Mouse (Mus musculus) forebrain, postnatal 0 days (tissue): ENCODE data around the gene Cyb561d2. TPM values are rescaled to one million over a fixed set of nuclear protein-coding genes. Genes with fewer than 3 reads are reported as not detected.
A peak's percentile ranks its signal among the peaks of the same experiment; 100 is the strongest.
"Not testable (repeated sequence)": the region's sequence is repeated elsewhere in the genome, so short reads cannot be mapped to it uniquely, and the experiment has no call there.

Experiments
- ATAC-seq: fragments of 200-750 bp; cut with Nextera tagmentation; 2 replicates; pipeline ENCODE4 v1.8.0; 2017; ENCODE audit warnings: mild to moderate bottlenecking, moderate library complexity
- DNase-seq: peaks from one replicate; pipeline ENCODE4 v3.0.0-alpha.2; 2015
- H3K27ac ChIP-seq: fragments of 300-500 bp; sonication (generic); 2 replicates; pipeline ENCODE4 v1.5.1; 2014; ENCODE audit warnings: low read depth, mild to moderate bottlenecking, antibody characterized with exemption, low read length, moderate library complexity, mixed read lengths
- H3K27me3 ChIP-seq: fragments of 300-500 bp; sonication (generic); 2 replicates; pipeline ENCODE4 v1.6.1; 2014; ENCODE audit warnings: mild to moderate bottlenecking, low read length, mixed read lengths; ENCODE audit not compliant: insufficient read depth
- H3K36me3 ChIP-seq: fragments of 300-500 bp; sonication (generic); 2 replicates; pipeline ENCODE4 v1.6.1; 2014; ENCODE audit warnings: mild to moderate bottlenecking, moderate library complexity; ENCODE audit not compliant: insufficient read depth
- H3K4me1 ChIP-seq: fragments of 300-500 bp; sonication (generic); 2 replicates; pipeline ENCODE4 v1.6.1; 2014; ENCODE audit warnings: antibody characterized with exemption; ENCODE audit not compliant: insufficient read depth
- H3K4me2 ChIP-seq: fragments of 300-500 bp; sonication (generic); 2 replicates; pipeline ENCODE4 v1.6.1; 2014; ENCODE audit warnings: low read depth, mild to moderate bottlenecking, moderate library complexity
- H3K4me3 ChIP-seq: fragments of 300-500 bp; sonication (generic); 2 replicates; pipeline ENCODE4 v1.5.1; 2014; ENCODE audit warnings: low read depth, low read length, mixed read lengths
- H3K9ac ChIP-seq: fragments of 300-500 bp; sonication (generic); 2 replicates; pipeline ENCODE4 v1.6.1; 2014; ENCODE audit warnings: mild to moderate bottlenecking
- H3K9me3 ChIP-seq: fragments of 300-500 bp; sonication (generic); 2 replicates; pipeline ENCODE4 v1.6.1; 2016; ENCODE audit warnings: low read length
- CTCF ChIP-seq: sonication (generic); IDR thresholded peaks from 2 replicates; pipeline ENCODE4 v1.5.1; 2016; ENCODE audit warnings: antibody characterized with exemption, control low read depth, low read depth
- WGBS: fragments of 180-500 bp; shearing (Covaris S2); extraction: QIAGEN DNeasy Blood & Tissue Kit; methylation state at CpG from one replicate; pipeline ENCODE4 v1.1.7; 2014; 5-methylcytosine and 5-hydroxymethylcytosine counted together
- polyA plus RNA-seq: library from polyadenylated mRNA; unstranded; fragments of >200 nt; fragmentation: Nextera tagmentation; extraction: Ambion mirVana; gene quantifications from 2 replicates; pipeline ENCODE4 v1.2.1, GENCODE M21; 2015
- total RNA-seq: library from RNA; depleted of rRNA; stranded (reverse); fragments of >200 nt; gene quantifications from 2 replicates; pipeline ENCODE4 v1.2.3, GENCODE M21; 2014

The Cyb561d2 gene
- total and polyA plus RNA-seq, 2 experiments from 2014 or later: 36.0 to 47.0 TPM

- Histone ChIP-seq H3K9me3 (no peaks in the 10 kb centered on the region), H3K27me3 (no peaks in the 10 kb centered on the region), H3K9ac (0 out of 2 replicates have a peak within 1 kb of the TSS, but pooled peaks have one; percentile 14), H3K27ac (peak within 1 kb of the TSS; percentile 35; the same call in 1 of the 2 replicates), H3K4me1 (peaks cover 6% of the 10 kb centered on the region; the same call in 1 of the 2 replicates), H3K4me2 (0 out of 2 replicates have a peak within 1 kb of the TSS, but pooled peaks have one; percentile 83), H3K4me3 (no peak within 1 kb of the TSS), H3K36me3 (peaks cover 14% of the 10 kb centered on the region)
- no peak for TF ChIP-seq CTCF
- WGBS: 79% methylated on average over 3 of the region's 3 CpGs
- ATAC-seq: no peak
- DNase-seq: no peak
Observed at GRCm38 (mm10) chr9:107578587-107578986, 36.6 kb upstream of the Cyb561d2 start, which contains the start of gene Naa80. TSS of gene Naa80 (plus strand) at chr9:107578887.

- 90% methylated on average over 10 of the region's 10 CpGs for WGBS
- no peak for ATAC-seq
Observed at GRCm38 (mm10) chr9:107577871-107578270, 35.9 kb upstream of the Cyb561d2 start.

GRCm38 (mm10) chr9:107576357-107577107, 34.5 kb upstream of the Cyb561d2 start, which contains the start of gene Hyal1:
TSS of gene Hyal1 (plus strand) at chr9:107576927.
- H3K9ac ChIP-seq: no peak within 1 kb of the TSS
- WGBS: 27% methylated on average over 16 of the region's 16 CpGs

More at GRCm38 (mm10) chr9:107577871-107578270, 35.9 kb upstream of the Cyb561d2 start:
- Histone ChIP-seq H3K27ac (no peak overlapping the region), H3K9me3 (no peaks in the 10 kb centered on the region), H3K4me2 (no peak overlapping the region), H3K4me3 (no peak overlapping the region), H3K27me3 (no peaks in the 10 kb centered on the region), H3K9ac (no peak overlapping the region), H3K4me1 (peaks cover 6% of the 10 kb centered on the region; the same call in 1 of the 2 replicates), H3K36me3 (peaks cover 19% of the 10 kb centered on the region)
- no peak for DNase-seq
- no peak for TF ChIP-seq CTCF

GRCm38 (mm10) chr9:107575579-107576356, 33.8 kb upstream of the Cyb561d2 start:
- peaks cover 2% of the 10 kb centered on the region; the same call in 1 of the 2 replicates for H3K4me1 ChIP-seq
- no peak overlapping the region for H3K4me3 ChIP-seq
- no peaks in the 10 kb centered on the region for H3K27me3 ChIP-seq
- H3K9ac ChIP-seq: no peak overlapping the region
- DNase-seq (no peak), ATAC-seq (no peak)
- no peak overlapping the region for H3K4me2 ChIP-seq
- H3K9me3 ChIP-seq: no peaks in the 10 kb centered on the region
- TF ChIP-seq CTCF: no peak
- WGBS: 87% methylated on average over 14 of the region's 14 CpGs
- H3K36me3 ChIP-seq: peaks cover 34% of the 10 kb centered on the region
- H3K27ac ChIP-seq: no peak overlapping the region

More at GRCm38 (mm10) chr9:107576357-107577107, 34.5 kb upstream of the Cyb561d2 start, which contains the start of gene Hyal1:
- Histone ChIP-seq H3K4me3 (peak within 1 kb of the TSS; percentile 14; the same call in 1 of the 2 replicates), H3K9me3 (no peaks in the 10 kb centered on the region), H3K36me3 (peaks cover 28% of the 10 kb centered on the region), H3K27ac (peak within 1 kb of the TSS; percentile 30; the same call in 1 of the 2 replicates), H3K27me3 (no peaks in the 10 kb centered on the region), H3K4me2 (peak within 1 kb of the TSS; percentile 27), H3K4me1 (peaks cover 6% of the 10 kb centered on the region; the same call in 1 of the 2 replicates)
- peak; percentile 61 for ATAC-seq
- peak; percentile 54 for DNase-seq
- TF ChIP-seq CTCF: no peak

GRCm38 (mm10) chr9:107573774-107574173, 31.8 kb upstream of the Cyb561d2 start:
- whole genome bisulfite sequencing: 82% methylated on average over 6 of the region's 6 CpGs

GRCm38 (mm10) chr9:107572327-107572662, 30.3 kb upstream of the Cyb561d2 start:
- Histone ChIP-seq H3K36me3 (peaks cover 34% of the 10 kb centered on the region), H3K9ac (no peak overlapping the region), H3K9me3 (no peaks in the 10 kb centered on the region), H3K4me2 (no peak overlapping the region), H3K27me3 (no peaks in the 10 kb centered on the region), H3K4me3 (no peak overlapping the region), H3K4me1 (peaks cover 24% of the 10 kb centered on the region), H3K27ac (no peak overlapping the region)
- DNase-seq: no peak
- ATAC-seq: no peak
- TF ChIP-seq CTCF: no peak
- WGBS: 95% methylated on average over 2 of the region's 2 CpGs

More at GRCm38 (mm10) chr9:107573774-107574173, 31.8 kb upstream of the Cyb561d2 start:
- H3K27ac ChIP-seq, H3K4me2 ChIP-seq, DNase-seq, ATAC-seq, H3K9me3 ChIP-seq, H3K4me3 ChIP-seq, H3K9ac ChIP-seq, H3K27me3 ChIP-seq: not testable (repeated sequence)
- 0 out of 2 replicates have a peak, but pooled peaks have one; percentile 15 for TF ChIP-seq CTCF
- Histone ChIP-seq H3K36me3 (peaks cover 34% of the 10 kb centered on the region), H3K4me1 (peaks cover 14% of the 10 kb centered on the region)
